Comparison of ENCODE assay signal across 15 mouse cellular contexts in genomic region chr17:6160495-6160894, GRCm38 (mm10).
"Had no signal": no experiment of that assay in that cellular context is flagged by ENCODE, and none has a peak within 500 bp of the region (broad histone marks: within the 10 kb centered on the region; RNA-seq: fewer than 3 reads in every experiment).

No protein-coding gene starts in this region.

- DNase-seq: lung, adult 18-20 months; lung, embryonic 14.5 days; lung, postnatal 10 days; lung, postnatal 4 days; midbrain, embryonic 14.5 days; right cerebral cortex, postnatal 14 days; thymus, adult 2 months; thymus, postnatal 25 days; thymus, postnatal 4 days had no signal

- H3K4me3 ChIP-seq: midbrain, embryonic 10.5 days; midbrain, embryonic 12.5 days; neural tube, embryonic 12.5 days; stomach, embryonic 15.5 days had no signal

- H3K4me1 ChIP-seq: midbrain, embryonic 10.5 days; midbrain, embryonic 12.5 days; neural tube, embryonic 12.5 days; stomach, embryonic 15.5 days had no signal

- H3K4me2 ChIP-seq: lung, embryonic 14.5 days; midbrain, embryonic 12.5 days; neural tube, embryonic 12.5 days; stomach, embryonic 15.5 days had no signal

- H3K9me3 ChIP-seq: midbrain, embryonic 10.5 days; midbrain, embryonic 12.5 days; neural tube, embryonic 12.5 days; stomach, embryonic 15.5 days had no signal

- H3K9ac ChIP-seq: lung, embryonic 14.5 days; midbrain, embryonic 12.5 days; neural tube, embryonic 12.5 days; stomach, embryonic 15.5 days had no signal

- H3K36me3 ChIP-seq: midbrain, embryonic 12.5 days; neural tube, embryonic 12.5 days; stomach, embryonic 15.5 days had no signal

- H3K27me3 ChIP-seq: midbrain, embryonic 12.5 days; neural tube, embryonic 12.5 days; stomach, embryonic 15.5 days had no signal

- H3K27ac ChIP-seq: midbrain, embryonic 10.5 days; midbrain, embryonic 12.5 days; neural tube, embryonic 12.5 days; stomach, embryonic 15.5 days; stomach, postnatal 0 days had no signal

- ATAC-seq: midbrain, embryonic 16.5 days had no signal
